Mouse (Mus musculus) limb, embryonic 15.5 days (tissue): ENCODE measurements around the gene Speer4f2. TPM values are rescaled to one million over a fixed set of nuclear protein-coding genes. Genes with fewer than 3 reads are reported as not detected.
"Not testable (repeated sequence)": the region's sequence is repeated elsewhere in the genome, so short reads cannot be mapped to it uniquely, and the experiment has no call there.

ENCODE experiments used
- ATAC-seq: fragments of 200-750 bp; cut with Nextera tagmentation; 2 replicates; pipeline ENCODE4 v1.8.0; 2017; ENCODE audit warnings: low read depth, moderate TSS enrichment; ENCODE audit not compliant: insufficient number of reproducible peaks, low FRiP score, low TSS enrichment
- H3K27ac ChIP-seq: fragments of 300-500 bp; sonication (generic); 2 replicates; pipeline ENCODE4 v1.5.1; 2015; ENCODE audit warnings: moderate library complexity, mild to moderate bottlenecking, inconsistent platforms
- H3K27me3 ChIP-seq: fragments of 300-500 bp; sonication (generic); 2 replicates; pipeline ENCODE4 v1.6.1; 2015; ENCODE audit warnings: inconsistent platforms
- H3K36me3 ChIP-seq: fragments of 300-500 bp; sonication (generic); 2 replicates; pipeline ENCODE4 v1.6.1; 2015; ENCODE audit warnings: inconsistent platforms
- H3K4me1 ChIP-seq: fragments of 300-500 bp; sonication (generic); 2 replicates; pipeline ENCODE4 v1.6.1; 2015; ENCODE audit warnings: inconsistent platforms
- H3K4me2 ChIP-seq: fragments of 300-500 bp; sonication (generic); 2 replicates; pipeline ENCODE4 v1.6.1; 2015; ENCODE audit warnings: mild to moderate bottlenecking, inconsistent platforms
- H3K4me3 ChIP-seq: fragments of 300-500 bp; sonication (generic); 2 replicates; pipeline ENCODE4 v1.5.1; 2015; ENCODE audit warnings: mild to moderate bottlenecking, inconsistent platforms
- H3K9ac ChIP-seq: fragments of 300-500 bp; sonication (generic); 2 replicates; pipeline ENCODE4 v1.6.1; 2015; ENCODE audit warnings: inconsistent platforms
- H3K9me3 ChIP-seq: fragments of 300-500 bp; sonication (generic); 2 replicates; pipeline ENCODE4 v1.6.1; 2016; ENCODE audit warnings: inconsistent platforms
- WGBS: fragments of 180-500 bp; shearing (Covaris S2); methylation state at CpG from one replicate; pipeline ENCODE4 v1.1.7; 2015; 5-methylcytosine and 5-hydroxymethylcytosine counted together
- polyA plus RNA-seq: library from polyadenylated mRNA; unstranded; fragments of >200 nt; fragmentation: Nextera tagmentation; extraction: Ambion mirVana; gene quantifications from 2 replicates; pipeline ENCODE4 v1.2.1, GENCODE M21; 2015

Speer4f2 gene
- polyA plus RNA-seq: not detected in 2 replicates

GRCm38 (mm10) chr5:17372880-17373279 lies at the start of gene Speer4f2:
Gene Speer4f2 (plus strand): TSS chr5:17373180.
- ATAC-seq, H3K4me1 ChIP-seq, H3K36me3 ChIP-seq, H3K9ac ChIP-seq, H3K27me3 ChIP-seq, H3K9me3 ChIP-seq, H3K4me2 ChIP-seq, H3K4me3 ChIP-seq, H3K27ac ChIP-seq: not testable (repeated sequence)
- WGBS: 89% methylated on average over 1 of the region's 1 CpGs

- Histone ChIP-seq H3K27me3 (no peaks in the 10 kb centered on the region), H3K9ac (no peak overlapping the region), H3K27ac (no peak overlapping the region), H3K4me3 (no peak overlapping the region), H3K9me3 (no peaks in the 10 kb centered on the region), H3K4me2 (no peak overlapping the region), H3K36me3 (no peaks in the 10 kb centered on the region), H3K4me1 (no peaks in the 10 kb centered on the region)
- 34% methylated on average over 2 of the region's 2 CpGs for WGBS
- no peak for ATAC-seq
Observed at GRCm38 (mm10) chr5:17328946-17329566, 43.9 kb upstream of the Speer4f2 start.

GRCm38 (mm10) chr5:17334836-17335235 lies 38.1 kb upstream of the Speer4f2 start:
- Histone ChIP-seq H3K27ac (no peak overlapping the region), H3K4me2 (no peak overlapping the region), H3K36me3 (no peaks in the 10 kb centered on the region), H3K4me3 (no peak overlapping the region), H3K27me3 (no peaks in the 10 kb centered on the region), H3K4me1 (no peaks in the 10 kb centered on the region), H3K9me3 (no peaks in the 10 kb centered on the region), H3K9ac (no peak overlapping the region)
- WGBS: 66% methylated on average over 1 of the region's 1 CpGs
- ATAC-seq: no peak

GRCm38 (mm10) chr5:17345741-17346140 lies 27.2 kb upstream of the Speer4f2 start:
- not testable (repeated sequence) for H3K36me3 ChIP-seq, H3K9ac ChIP-seq, H3K27me3 ChIP-seq, ATAC-seq, H3K4me1 ChIP-seq, H3K4me3 ChIP-seq, H3K9me3 ChIP-seq, H3K4me2 ChIP-seq, H3K27ac ChIP-seq
- WGBS: 56% methylated on average over 2 of the region's 2 CpGs

GRCm38 (mm10) chr5:17359394-17359999 lies 13.5 kb upstream of the Speer4f2 start:
- H3K36me3 ChIP-seq: no peaks in the 10 kb centered on the region

GRCm38 (mm10) chr5:17389926-17390325 lies 16.9 kb downstream of the Speer4f2 start:
- no peak for ATAC-seq
- 59% methylated on average over 7 of the region's 7 CpGs for WGBS
- H3K4me2 ChIP-seq: no peak overlapping the region
- H3K27ac ChIP-seq: no peak overlapping the region
- H3K27me3 ChIP-seq: no peaks in the 10 kb centered on the region
- no peaks in the 10 kb centered on the region for H3K4me1 ChIP-seq
- H3K36me3 ChIP-seq: no peaks in the 10 kb centered on the region
- no peaks in the 10 kb centered on the region for H3K9me3 ChIP-seq
- no peak overlapping the region for H3K4me3 ChIP-seq
- H3K9ac ChIP-seq: no peak overlapping the region

More at GRCm38 (mm10) chr5:17359394-17359999, 13.5 kb upstream of the Speer4f2 start:
- Histone ChIP-seq H3K27me3 (no peaks in the 10 kb centered on the region), H3K27ac (no peak overlapping the region), H3K4me1 (no peaks in the 10 kb centered on the region), H3K9ac (no peak overlapping the region), H3K4me3 (no peak overlapping the region), H3K9me3 (no peaks in the 10 kb centered on the region), H3K4me2 (no peak overlapping the region)
- no peak for ATAC-seq

- Histone ChIP-seq H3K4me3 (no peak overlapping the region), H3K36me3 (no peaks in the 10 kb centered on the region), H3K9me3 (no peaks in the 10 kb centered on the region), H3K27me3 (no peaks in the 10 kb centered on the region), H3K27ac (no peak overlapping the region), H3K9ac (no peak overlapping the region), H3K4me2 (no peak overlapping the region), H3K4me1 (no peaks in the 10 kb centered on the region)
- no peak for ATAC-seq
- WGBS: 73% methylated on average over 1 of the region's 1 CpGs
Observed at GRCm38 (mm10) chr5:17391207-17391606, 18.2 kb downstream of the Speer4f2 start.

GRCm38 (mm10) chr5:17400571-17400970 lies 27.6 kb downstream of the Speer4f2 start:
- WGBS: 78% methylated on average over 1 of the region's 1 CpGs
- Histone ChIP-seq H3K36me3 (no peaks in the 10 kb centered on the region), H3K4me3 (no peak overlapping the region), H3K27me3 (no peaks in the 10 kb centered on the region), H3K9me3 (no peaks in the 10 kb centered on the region), H3K4me2 (no peak overlapping the region), H3K4me1 (no peaks in the 10 kb centered on the region), H3K27ac (no peak overlapping the region), H3K9ac (no peak overlapping the region)
- no peak for ATAC-seq

- H3K27ac ChIP-seq: no peak overlapping the region
Observed at GRCm38 (mm10) chr5:17401206-17402077, 28.5 kb downstream of the Speer4f2 start.

GRCm38 (mm10) chr5:17402330-17403125 lies 29.5 kb downstream of the Speer4f2 start:
- Histone ChIP-seq H3K27ac (no peak overlapping the region), H3K4me3 (no peak overlapping the region), H3K9ac (no peak overlapping the region), H3K4me1 (no peaks in the 10 kb centered on the region), H3K9me3 (no peaks in the 10 kb centered on the region), H3K4me2 (no peak overlapping the region), H3K36me3 (no peaks in the 10 kb centered on the region), H3K27me3 (no peaks in the 10 kb centered on the region)
- no peak for ATAC-seq
- 73% methylated on average over 4 of the region's 4 CpGs for WGBS

More at GRCm38 (mm10) chr5:17401206-17402077, 28.5 kb downstream of the Speer4f2 start:
- Histone ChIP-seq H3K4me1 (no peaks in the 10 kb centered on the region), H3K9ac (no peak overlapping the region), H3K9me3 (no peaks in the 10 kb centered on the region), H3K4me2 (no peak overlapping the region), H3K4me3 (no peak overlapping the region), H3K27me3 (no peaks in the 10 kb centered on the region), H3K36me3 (no peaks in the 10 kb centered on the region)
- 82% methylated on average over 14 of the region's 14 CpGs for WGBS
- ATAC-seq: no peak

GRCm38 (mm10) chr5:17403584-17403983 lies 30.6 kb downstream of the Speer4f2 start:
- H3K36me3 ChIP-seq: no peaks in the 10 kb centered on the region
- H3K9ac ChIP-seq: no peak overlapping the region
- no peak overlapping the region for H3K4me3 ChIP-seq
- H3K4me1 ChIP-seq: no peaks in the 10 kb centered on the region
- no peaks in the 10 kb centered on the region for H3K27me3 ChIP-seq
- ATAC-seq: no peak
- no peaks in the 10 kb centered on the region for H3K9me3 ChIP-seq
- no peak overlapping the region for H3K27ac ChIP-seq
- H3K4me2 ChIP-seq: no peak overlapping the region
